Mouse (Mus musculus): ENCODE measurements around the gene 1700016H13Rik.
A peak's percentile ranks its signal among the peaks of the same experiment; 100 is the strongest.

The 1700016H13Rik gene

DNA sequence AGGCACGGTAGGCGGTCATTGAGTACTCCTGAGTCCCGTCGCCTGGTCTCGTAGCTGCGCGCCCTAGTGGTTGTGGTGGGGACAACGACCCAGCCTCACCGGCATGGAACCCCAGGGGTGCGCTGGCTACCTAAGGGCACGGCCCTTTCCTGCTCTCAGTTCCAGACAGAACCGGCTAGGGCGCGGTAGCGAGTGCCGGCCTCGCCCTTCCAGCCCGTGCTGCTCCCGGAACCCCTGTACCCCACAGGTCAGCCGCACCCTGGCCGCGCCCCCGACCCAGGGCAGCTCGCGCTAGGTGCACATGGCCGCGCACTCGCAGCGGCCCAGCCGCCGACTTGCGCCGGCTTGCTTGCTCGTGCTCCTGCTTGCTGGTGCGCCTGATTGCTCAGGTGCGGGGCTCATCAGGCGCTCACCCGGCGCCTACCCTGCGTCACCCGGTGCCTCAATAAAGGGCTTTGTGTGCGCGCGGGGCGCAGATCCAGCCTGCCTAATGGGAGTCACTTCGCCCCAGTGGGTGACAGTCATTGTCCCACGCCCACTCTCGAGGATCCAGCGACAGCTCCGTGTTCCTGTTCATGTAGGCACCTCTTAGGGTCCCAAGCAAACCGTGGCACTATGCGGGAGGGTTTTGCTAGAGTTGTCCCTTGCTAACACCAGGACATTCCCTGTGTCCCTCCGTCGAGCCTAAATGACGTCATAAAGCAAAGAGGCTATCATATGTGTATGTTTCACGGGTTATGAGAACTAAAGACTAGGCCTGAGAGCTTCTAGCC is at the start of gene 1700016H13Rik:
1700016H13Rik (minus strand) TSS at position 665 of the 773 bp plus-strand sequence.
- peak; percentile 87 for DNase-seq

DNA sequence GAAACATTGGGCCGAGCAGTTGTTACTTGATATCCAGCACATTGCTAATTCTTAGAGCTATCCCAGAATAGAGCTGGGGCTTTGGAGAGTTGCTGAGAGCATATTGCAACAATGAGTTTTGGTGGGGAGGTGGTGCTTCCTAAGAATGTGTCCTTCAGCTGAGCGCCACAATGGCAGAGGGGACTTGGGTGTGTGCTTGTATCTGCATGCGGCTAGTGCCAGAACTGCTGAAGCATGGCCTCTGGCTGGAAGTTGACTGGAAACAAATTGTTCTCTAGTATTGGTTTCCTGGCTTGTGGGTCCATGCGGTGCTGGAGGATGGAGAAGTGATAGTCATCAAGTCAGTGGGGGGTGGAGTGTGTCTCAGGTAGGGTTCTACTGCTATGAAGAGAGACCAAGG is 49.5 kb upstream of the 1700016H13Rik start:
- no peak for DNase-seq

DNA sequence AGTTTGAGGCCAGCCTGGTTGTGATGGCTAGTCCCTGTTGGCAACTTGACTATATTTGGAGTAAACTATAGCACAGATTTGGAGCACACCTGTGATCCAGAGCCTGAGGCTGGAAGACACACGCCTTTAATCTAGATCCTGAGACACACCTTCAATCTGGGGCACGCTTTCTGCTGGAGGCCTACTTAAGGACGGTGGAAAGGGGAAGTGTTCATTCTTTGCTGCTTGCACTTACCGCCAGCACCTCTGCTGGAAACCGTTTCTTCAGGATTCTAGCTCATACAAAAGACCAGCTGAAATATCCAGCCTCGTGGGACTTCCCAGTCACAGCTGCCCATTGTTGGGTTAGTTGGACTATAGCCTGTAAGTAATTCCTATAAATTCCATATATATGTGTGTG is 46.7 kb upstream of the 1700016H13Rik start:
- DNase-seq, result no peak

DNA sequence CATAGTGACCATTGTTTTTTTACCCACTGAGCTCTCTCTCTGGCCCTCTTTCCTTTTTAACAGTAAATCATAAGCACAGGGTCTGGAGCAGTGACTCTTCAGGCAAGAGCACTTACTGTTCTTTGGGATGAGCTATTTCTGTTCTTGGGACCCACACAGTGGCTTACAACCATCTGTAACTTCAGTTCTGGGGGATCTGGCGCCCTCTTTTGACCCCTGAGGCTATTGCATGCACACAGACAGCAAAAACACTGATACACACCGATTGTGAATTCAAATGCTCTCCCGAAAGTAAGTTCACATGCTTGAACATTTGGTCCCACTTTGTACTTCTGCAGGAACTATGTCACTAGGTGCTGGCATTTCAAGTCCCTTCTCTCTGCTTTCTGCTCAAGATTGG is 45.7 kb upstream of the 1700016H13Rik start:
- DNase-seq, result no peak

DNA sequence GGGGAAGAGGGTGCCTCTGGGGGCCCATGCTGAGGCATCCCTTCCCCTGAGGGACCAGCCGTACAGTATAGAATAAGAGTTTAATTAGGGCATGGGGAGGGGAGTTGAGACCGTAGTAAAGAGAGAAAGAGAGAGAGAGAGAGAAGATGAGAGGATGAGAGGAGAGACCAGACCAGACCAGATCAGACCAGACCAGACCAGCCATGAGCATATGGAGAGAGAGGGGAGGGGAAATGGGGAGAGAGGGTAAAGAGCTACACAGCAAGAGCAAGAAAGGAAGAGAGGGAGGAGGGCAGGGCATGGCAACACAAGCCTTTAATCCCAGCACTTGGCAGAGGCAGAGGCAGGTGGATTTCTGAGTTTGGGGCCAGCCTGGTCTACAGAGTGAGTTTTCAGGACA is 44.9 kb upstream of the 1700016H13Rik start:
- no peak for DNase-seq

DNA sequence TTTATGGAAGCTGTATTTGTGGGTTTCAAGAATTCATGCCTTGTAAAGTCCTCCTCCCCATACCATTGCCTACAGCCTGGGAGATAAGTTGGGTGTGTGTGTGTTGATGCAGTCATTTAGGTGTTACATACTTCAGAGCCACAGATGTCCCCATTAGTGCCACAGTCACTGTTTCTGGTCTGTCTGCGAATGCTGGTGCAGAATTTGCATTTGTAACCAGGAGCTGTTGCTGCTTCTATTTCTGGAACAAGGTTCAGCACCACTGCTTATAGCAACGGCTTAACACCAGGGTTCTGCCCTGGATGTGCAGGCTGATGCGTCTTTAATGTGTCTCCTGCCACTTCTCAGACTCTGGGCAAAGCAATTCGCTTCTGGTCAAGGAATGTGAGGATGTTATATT is 43.7 kb upstream of the 1700016H13Rik start:
- no peak for DNase-seq

DNA sequence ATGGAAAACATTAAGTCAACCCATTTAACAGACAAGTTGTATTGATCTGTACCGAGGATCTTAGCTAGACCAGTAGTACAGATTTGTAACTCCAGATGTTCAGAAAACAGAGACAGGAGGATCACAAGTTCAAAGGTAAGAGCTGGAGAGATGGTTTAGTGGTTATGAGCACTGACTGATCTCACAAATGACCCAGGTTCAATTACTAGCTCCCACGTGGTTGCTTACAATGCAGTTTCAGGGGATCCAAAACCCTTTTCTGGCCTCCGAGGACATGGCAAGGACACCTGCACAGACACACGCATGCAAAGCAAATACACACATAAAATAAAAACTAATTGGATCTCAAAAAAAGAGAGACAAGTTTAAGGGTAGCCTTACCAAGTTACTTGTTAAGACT is 42.8 kb upstream of the 1700016H13Rik start:
- DNase-seq, result no peak

DNA sequence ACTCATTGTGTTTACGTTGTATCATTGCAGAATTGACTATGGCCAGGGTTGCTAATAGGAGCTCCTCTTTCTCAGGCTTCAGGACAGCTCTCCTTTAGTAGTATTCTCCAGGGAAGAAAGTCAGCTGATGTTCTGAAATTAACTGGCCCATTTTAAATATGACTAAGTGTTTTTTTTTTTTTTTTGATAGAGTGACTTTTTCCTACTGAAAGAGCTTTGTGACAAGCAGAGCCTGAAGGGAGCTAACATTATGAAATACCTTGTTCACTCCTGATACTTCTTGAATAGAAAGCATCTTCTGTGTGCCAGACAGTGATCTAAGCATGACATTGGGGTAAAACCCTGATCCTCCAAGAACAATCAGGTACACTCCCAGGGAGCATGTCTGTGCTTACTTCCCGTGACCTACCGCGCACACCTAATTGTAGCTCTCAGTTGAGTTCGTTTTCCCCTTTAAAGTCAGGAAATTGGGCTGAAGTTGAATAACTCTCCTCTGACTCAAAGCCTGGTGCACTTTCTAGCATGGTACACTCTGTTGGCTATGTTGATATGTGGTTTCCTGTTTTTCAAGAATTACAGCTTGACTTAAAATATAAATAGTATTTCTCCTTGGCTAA is 42.2 kb upstream of the 1700016H13Rik start:
- DNase-seq, result no peak

DNA sequence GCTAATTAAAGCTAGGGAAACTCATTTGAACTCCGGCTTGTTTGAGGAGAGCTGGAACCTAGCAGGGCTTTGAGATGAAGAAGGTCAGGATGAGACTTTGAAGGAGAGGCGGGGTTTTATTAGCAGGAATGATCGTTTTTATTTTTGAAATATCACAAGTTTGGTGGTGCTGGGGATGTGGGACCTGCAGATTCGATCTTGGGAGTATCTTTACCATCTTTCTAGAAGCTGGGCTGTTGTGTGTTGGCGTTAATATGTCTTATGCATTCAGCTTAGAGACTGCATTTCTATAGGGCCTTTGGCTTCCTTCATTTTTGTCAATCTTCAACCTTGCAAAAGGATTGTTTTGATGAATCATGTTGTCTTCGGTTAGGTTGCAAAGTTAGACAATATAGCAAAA is 38.3 kb upstream of the 1700016H13Rik start:
- DNase-seq, result no peak

DNA sequence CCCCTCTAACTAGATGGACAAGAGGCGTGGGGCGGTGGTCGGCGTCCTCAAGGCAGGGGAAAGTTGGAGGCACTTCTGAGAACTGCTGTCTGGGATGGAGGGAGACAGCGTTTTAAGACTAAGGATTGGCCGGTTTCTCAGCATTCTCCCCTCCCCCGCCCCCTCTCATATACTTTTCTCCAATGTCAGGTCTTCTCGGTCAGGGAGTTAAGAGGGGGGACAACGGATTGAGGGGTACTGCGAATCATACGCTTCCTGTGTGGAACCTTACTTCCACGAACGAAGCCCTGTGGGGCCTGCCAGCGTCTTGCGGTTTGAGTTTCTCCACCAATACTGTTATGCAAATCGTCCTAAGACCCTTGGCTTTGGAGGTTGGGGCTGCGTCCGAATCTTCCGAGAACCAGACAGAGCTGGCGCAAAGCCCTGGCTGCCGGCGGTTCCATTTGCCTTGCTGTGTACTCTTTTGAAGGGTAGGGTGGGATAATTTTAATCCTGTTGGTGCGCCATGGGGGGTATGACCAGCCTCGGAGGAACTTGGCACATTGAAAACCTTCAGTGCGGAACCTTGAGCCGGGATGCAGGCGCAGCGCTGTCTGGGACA is 37.3 kb upstream of the 1700016H13Rik start:
- DNase-seq, result peak; percentile 33

DNA sequence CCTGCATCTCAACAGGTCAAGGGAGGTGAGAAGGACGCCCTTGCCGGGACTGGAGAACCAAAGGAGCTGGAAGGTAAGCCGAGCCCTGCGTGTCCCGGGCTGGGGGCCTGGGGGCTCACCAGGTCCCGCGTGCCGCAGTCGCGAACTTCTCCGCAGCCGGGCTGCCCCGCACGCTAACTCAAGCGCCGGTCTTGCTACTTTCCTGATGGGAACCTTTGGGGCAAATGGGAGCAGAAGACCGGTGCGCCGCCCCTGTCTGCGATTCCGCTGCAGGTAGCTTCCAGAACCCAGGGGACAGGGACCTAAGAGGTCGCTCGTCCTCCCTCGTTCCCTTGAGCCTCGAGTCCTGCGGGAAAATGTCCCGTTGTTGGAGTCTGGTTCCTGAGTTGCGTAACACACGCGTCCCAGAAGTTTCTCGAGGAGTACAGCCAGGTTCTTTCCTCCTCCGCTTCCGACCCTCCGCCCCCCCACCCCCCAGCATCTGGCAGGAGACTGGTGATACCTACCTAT is 36.8 kb upstream of the 1700016H13Rik start:
- DNase-seq, result peak; percentile 42

DNA sequence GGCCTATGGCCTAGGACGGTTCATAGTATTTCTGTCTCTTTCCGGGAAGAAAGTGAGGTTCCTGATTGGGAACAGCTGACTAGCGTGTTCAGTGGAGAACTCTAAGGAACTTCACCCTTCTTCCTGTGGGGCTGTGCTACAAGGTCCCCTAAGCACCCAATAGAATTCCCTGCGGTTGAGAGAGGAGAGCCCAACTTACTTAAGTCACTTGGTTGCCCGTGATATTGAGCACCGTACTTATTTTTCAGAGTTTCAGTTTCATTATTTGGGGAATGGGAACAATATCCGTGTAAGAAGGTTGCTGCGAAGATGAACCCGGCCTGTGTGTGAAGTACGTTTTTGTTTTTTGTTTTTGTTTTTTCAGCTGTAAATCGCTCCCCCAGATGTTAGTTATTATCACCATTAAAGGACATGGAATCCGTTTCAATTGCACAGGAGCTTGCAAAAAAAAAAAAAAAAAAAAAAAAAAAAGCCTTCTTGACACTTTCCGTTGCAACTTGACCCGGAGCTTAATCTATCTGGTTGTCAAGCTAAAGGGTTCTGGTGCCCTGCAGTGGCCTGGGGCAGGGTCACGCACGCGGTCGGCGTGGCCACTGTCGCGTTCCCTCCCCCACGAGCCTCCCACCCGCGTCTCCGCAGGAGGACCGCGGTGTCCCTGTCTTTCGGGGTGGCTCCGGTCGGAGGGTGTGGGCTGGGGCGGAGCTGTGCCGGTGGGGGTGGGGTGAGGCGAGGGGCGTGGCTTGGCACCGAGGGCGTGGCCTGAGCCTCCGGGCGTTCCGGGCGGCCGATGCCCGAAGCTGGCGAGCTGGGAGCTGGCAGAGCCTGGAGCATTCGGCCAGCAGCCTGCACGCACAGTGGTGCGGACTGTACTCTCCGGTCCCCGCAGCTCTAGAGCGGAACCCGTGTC is 36.1 kb upstream of the 1700016H13Rik start, which contains the start of gene Aff1:
Aff1 (plus strand) TSS at position 751 of the 907 bp plus-strand sequence.
- DNase-seq, result peak; percentile 92

DNA sequence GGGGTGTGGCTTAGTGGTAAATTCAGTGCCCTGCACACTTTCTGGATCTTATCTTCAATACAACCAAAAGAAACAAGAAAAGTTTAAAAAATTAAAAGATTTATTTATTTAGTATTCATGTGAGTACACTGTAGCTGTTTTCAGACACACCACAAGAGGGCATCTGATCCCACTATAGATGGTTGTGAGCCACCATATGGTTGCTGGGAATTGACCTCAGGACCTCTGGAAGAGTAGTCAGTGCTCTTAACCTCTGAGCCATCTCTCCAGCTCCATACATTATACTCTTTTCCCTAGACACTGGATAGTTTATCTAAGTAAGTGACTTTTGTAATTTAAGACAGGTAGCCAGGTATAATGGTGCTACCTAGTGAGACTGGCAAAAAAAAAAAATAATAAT is 35.4 kb upstream of the 1700016H13Rik start:
- peak; percentile 16 for DNase-seq

DNA sequence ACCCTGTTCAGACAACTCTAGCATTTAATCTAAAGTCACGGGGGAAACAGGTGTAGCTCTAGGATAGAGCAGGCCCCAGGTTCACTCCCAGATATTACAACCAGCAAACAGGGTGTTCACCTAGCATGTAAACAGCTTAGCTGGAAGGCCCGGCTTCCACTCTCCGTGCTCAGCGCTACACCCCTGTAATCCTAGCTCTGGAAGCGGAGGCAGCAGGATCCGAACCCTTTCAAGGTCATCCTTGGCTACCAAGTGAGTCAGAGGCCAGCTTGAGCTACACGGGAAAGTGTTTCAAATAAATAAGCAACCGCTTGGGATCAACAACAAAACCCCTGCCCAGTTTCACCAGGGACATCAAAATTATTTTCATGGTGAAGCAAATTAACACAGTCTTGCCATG is 34.4 kb upstream of the 1700016H13Rik start:
- DNase-seq, result no peak

DNA sequence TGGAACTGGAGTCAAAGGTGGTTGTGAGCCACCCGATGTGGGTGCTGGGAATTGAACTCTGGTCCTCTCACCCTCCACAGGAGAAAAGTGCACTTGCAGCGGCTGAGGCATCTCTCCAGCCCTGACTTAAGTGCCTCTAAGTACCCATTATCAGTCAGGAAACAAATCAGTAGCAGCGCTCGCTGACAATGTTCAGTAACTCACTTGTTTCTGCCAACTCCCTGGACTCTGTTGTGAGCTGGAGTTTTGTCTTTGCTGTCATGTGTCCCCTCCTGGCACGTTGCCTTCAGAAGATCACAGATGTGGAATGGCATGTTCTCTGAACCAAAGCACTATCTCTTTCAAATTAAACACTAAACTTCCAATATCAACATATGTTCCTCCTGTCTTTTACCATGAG is 33.8 kb upstream of the 1700016H13Rik start:
- no peak for DNase-seq

DNA sequence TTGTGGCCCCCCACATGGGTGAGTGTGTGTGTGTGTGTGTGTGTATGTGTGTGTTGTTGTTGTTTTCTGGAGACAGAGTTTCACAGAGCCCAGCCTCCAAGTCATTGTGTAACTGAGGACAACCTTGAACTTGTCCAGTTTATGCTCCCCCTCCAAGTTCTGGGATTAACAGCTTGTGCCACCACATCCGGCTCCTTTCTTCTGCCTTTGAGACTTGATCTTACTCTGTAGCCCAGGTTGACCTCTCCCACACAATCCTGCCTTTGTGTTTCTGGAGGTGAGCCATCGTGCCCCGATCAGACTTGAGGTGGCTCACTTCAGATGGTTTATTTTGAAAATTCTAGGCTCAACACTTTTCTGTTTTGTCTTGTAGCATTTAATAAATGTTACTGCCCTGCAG is 26.0 kb upstream of the 1700016H13Rik start:
- DNase-seq, result no peak

DNA sequence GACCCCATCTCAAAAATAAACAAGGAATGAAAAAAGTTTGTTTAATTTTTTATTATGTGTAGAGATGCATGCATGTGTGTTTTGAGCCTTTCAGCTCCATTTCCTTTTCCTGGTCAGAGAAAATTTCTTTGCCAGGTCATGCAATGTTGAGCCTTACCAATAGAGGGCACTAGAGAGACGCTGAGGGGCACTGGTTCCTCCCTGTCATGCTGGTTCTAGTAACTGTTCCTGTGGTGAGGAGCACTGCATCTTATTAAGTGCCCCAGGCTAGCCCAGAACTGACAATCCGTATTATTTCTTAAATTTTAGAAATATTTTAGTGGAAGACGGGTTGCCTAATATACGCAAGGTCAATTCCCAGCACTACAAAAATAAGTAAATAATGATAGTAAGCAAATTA is 24.6 kb upstream of the 1700016H13Rik start:
- DNase-seq, result peak; percentile 91

DNA sequence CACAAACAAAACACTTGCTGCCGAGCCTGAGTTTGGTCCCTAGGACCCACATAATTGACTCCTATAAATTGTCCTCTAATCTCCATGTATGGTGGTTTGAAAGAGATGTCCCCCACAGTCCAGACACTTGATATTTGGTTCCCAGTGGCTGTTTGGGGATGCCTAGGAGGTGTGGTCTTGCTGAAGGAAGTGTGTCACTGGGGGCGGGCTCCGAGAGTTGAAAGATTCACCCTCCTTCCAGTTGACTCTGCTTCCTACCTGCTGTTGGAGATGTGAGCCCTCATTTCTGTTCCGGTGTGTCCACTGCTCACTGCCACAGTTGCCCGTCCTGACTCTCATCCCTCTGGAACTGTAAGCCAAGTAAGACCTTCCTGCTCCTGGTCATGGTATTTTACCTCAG is 23.2 kb upstream of the 1700016H13Rik start:
- no peak for DNase-seq

DNA sequence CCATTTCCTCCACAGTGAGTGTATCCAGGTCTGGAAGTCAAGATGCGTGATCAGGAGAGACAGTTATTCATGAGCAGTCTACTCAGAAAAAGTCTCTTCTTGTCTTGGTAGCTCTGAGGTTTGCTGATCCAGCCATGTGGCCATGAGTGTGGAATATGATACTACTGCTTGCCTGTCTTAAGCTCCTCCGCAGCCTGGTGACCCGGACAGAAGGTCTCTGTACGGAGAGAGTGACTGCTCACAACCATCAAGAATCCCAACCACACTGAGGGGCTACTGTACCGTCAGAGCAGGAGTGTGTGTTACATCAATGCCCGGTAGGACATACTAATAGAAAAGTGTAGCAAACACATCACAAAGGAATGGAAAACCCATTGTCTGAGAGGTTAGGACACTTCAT is 22.1 kb upstream of the 1700016H13Rik start:
- DNase-seq, result no peak

DNA sequence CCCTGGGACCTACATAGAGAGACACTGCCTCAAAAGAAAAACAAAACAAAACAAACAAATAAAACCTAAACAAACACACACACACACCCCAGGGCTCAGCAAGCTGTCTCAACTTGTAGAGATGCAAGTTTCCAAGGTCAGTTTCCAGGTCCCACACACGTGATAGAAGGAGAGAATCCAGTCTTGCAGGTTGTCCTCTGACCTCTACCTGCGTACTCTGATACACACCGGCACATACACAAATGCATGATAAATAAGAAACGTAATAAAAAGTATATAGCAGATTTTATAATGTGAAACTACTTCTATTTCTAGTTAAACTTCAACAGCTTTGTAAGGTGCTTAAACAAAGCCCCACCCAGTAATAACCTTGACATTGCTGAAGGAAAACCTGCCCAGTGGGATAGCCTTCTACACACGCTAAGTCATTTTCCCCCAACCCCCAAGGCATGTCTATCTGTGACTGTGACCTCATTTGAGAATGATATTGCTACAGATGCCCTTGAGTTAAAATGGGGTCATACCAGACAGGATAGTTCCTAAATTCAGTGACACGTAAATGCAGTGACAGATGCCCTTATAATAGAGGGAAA is 20.6 kb upstream of the 1700016H13Rik start:
- DNase-seq, result no peak

DNA sequence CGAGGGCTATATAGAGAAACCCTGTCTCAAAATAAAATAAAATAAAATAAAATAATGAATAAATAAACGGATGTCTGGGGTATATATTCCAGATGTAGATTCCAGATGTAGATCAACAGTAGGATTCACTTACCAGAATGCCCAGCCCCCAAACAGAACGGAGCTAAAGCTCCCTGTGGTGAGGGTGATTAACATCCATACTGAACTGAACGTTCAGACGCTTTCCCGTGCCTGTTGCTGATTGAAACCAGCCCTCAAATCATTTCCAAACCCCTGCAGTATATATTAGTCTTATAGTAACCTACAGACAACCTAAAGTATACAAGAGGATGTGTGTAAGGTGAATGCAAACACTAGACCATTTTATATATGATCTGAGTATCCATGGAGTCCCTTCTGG is 18.7 kb upstream of the 1700016H13Rik start:
- no peak for DNase-seq

DNA sequence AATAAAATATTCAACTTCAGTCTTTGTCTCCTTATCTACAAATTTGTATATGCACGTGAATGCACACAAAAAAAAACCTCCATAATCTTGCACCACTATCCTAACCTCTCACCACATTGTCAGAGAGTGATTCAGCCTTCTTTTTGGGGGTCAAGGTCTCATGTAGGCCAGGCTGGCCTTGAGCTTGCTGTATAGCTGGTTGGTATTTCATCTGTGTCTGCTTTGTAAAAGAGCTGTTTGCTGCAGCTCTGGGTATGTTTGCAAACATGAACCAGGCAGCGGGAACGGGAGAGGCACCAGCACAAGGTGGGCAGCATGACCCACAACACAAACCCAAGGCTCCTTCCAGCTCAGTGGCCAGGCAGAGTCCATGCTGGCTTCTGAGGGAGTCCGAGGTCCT is 17.8 kb upstream of the 1700016H13Rik start:
- DNase-seq, result no peak
